Mouse (Mus musculus): ENCODE data around the gene Adrb1.

GRCm38 (mm10) chr19:56750709-56751108, 28.7 kb downstream of the Adrb1 start:
- TF ChIP-seq TCF12 (IDR thresholded peaks at IDR 0.05; ENCODE audit: insufficient read depth, poor library complexity, severe bottlenecking) (no peak), POLR2A (IDR thresholded peaks at IDR 0.05; ENCODE audit: insufficient read length, low read depth) (no peak)

All from myocyte (in vitro differentiated cells).